Mouse (Mus musculus): ENCODE data around the gene Loxl1. TPM values are rescaled to one million over a fixed set of nuclear protein-coding genes. Genes with fewer than 3 reads are reported as not detected.

Loxl1 gene
- polyA plus RNA-seq (2014; fragmentation: Nextera tagmentation; extraction: Ambion mirVana), result 15.1 and 16.0 TPM in 2 replicates

- Histone ChIP-seq H3K4me1 (ENCODE audit: control insufficient read depth, insufficient read depth, low read length) (peaks cover 53% of the 10 kb centered on the region), H3K4me2 (ENCODE audit: low read depth, severe bottlenecking) (peak within 1 kb of the TSS; percentile 93), H3K4me3 (ENCODE audit: low read depth, low read length) (peak within 1 kb of the TSS; percentile 54), H3K27ac (replicated peaks; ENCODE audit: low read depth, low read length) (peak within 1 kb of the TSS; percentile 81), H3K27me3 (ENCODE audit: control insufficient read depth, insufficient read depth, low read length) (peaks cover 9% of the 10 kb centered on the region), H3K9ac (ENCODE audit: low read length) (peak within 1 kb of the TSS; percentile 72), H3K36me3 (ENCODE audit: control insufficient read depth, insufficient read depth, low read length) (no peaks in the 10 kb centered on the region), H3K9me3 (ENCODE audit: control insufficient read depth, low read length) (no peaks in the 10 kb centered on the region; the same call in 1 of the 2 replicates)
- WGBS, result under 1% methylated on average over 21 of the region's 21 CpGs
- DNase-seq (ENCODE audit: low spot score) (peak; percentile 82), ATAC-seq (ENCODE audit: insufficient number of reproducible peaks, low FRiP score, low TSS enrichment, low read depth) (peak; percentile 55; the same call in 1 of the 2 replicates)
These were observed at the start of gene Loxl1 for GRCm38 (mm10) chr9:58312944-58313359. Gene Loxl1 (minus strand): TSS chr9:58313186.

DNA sequence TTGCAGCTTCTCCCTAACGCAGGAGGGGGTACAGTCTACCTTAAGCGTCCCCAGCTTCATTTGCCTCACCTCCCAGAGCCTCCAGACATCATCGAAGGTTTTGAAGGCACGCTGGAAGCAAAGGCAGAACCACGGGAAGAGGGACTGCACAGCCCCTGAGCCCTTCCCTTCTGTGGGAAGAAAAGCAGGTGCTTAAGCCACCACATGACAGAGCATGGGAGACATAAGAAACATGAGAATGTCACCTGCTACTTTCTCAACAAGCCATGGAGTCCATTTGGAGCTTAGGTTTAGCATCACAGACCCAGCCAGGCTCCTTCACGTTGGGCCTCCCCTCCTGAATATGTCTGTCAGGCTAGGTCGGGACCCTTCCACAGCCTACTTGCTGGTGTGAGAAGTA, 49.0 kb upstream of the Loxl1 start:
- WGBS, result 81% methylated on average over 7 of the region's 7 CpGs
- no peak overlapping the region for H3K4me3 ChIP-seq (ENCODE audit: low read depth, low read length)
- no peak overlapping the region for H3K4me2 ChIP-seq (ENCODE audit: low read depth, severe bottlenecking)
- H3K36me3 ChIP-seq (ENCODE audit: control insufficient read depth, insufficient read depth, low read length), result no peaks in the 10 kb centered on the region
- H3K4me1 ChIP-seq (ENCODE audit: control insufficient read depth, insufficient read depth, low read length), result no peaks in the 10 kb centered on the region
- no peak for ATAC-seq (ENCODE audit: insufficient number of reproducible peaks, low FRiP score, low TSS enrichment, low read depth)
- H3K27me3 ChIP-seq (ENCODE audit: control insufficient read depth, insufficient read depth, low read length), result no peaks in the 10 kb centered on the region
- no peak for DNase-seq (ENCODE audit: low spot score)
- H3K9ac ChIP-seq (ENCODE audit: low read length), result no peak overlapping the region
- H3K27ac ChIP-seq (replicated peaks; ENCODE audit: low read depth, low read length), result no peak overlapping the region
- no peaks in the 10 kb centered on the region for H3K9me3 ChIP-seq (ENCODE audit: control insufficient read depth, low read length)

- no peaks in the 10 kb centered on the region for H3K27me3 ChIP-seq (ENCODE audit: control insufficient read depth, insufficient read depth, low read length)
- no peaks in the 10 kb centered on the region for H3K9me3 ChIP-seq (ENCODE audit: control insufficient read depth, low read length)
- H3K9ac ChIP-seq (ENCODE audit: low read length), result no peak overlapping the region
- ATAC-seq (ENCODE audit: insufficient number of reproducible peaks, low FRiP score, low TSS enrichment, low read depth), result no peak
- 86% methylated on average over 1 of the region's 1 CpGs for WGBS
- no peaks in the 10 kb centered on the region for H3K36me3 ChIP-seq (ENCODE audit: control insufficient read depth, insufficient read depth, low read length)
- no peak overlapping the region for H3K27ac ChIP-seq (replicated peaks; ENCODE audit: low read depth, low read length)
- no peak for DNase-seq (ENCODE audit: low spot score)
- no peak overlapping the region for H3K4me2 ChIP-seq (ENCODE audit: low read depth, severe bottlenecking)
- H3K4me1 ChIP-seq (ENCODE audit: control insufficient read depth, insufficient read depth, low read length), result no peaks in the 10 kb centered on the region
- H3K4me3 ChIP-seq (ENCODE audit: low read depth, low read length), result no peak overlapping the region
These were observed 48.4 kb upstream of the Loxl1 start for GRCm38 (mm10) chr9:58361373-58361772.

GRCm38 (mm10) chr9:58355262-58356050, 42.5 kb upstream of the Loxl1 start:
- H3K4me1 ChIP-seq (ENCODE audit: control insufficient read depth, insufficient read depth, low read length), result no peaks in the 10 kb centered on the region
- H3K4me2 ChIP-seq (ENCODE audit: low read depth, severe bottlenecking), result no peak overlapping the region
- H3K9me3 ChIP-seq (ENCODE audit: control insufficient read depth, low read length), result no peaks in the 10 kb centered on the region
- 31% methylated on average over 6 of the region's 6 CpGs for WGBS
- H3K9ac ChIP-seq (ENCODE audit: low read length), result no peak overlapping the region
- ATAC-seq (ENCODE audit: insufficient number of reproducible peaks, low FRiP score, low TSS enrichment, low read depth) (no peak), DNase-seq (ENCODE audit: low spot score) (no peak)
- no peaks in the 10 kb centered on the region for H3K36me3 ChIP-seq (ENCODE audit: control insufficient read depth, insufficient read depth, low read length)
- no peak overlapping the region for H3K27ac ChIP-seq (replicated peaks; ENCODE audit: low read depth, low read length)
- H3K4me3 ChIP-seq (ENCODE audit: low read depth, low read length), result no peak overlapping the region
- no peaks in the 10 kb centered on the region for H3K27me3 ChIP-seq (ENCODE audit: control insufficient read depth, insufficient read depth, low read length)

GRCm38 (mm10) chr9:58354701-58355100, 41.7 kb upstream of the Loxl1 start:
- no peak overlapping the region for H3K9ac ChIP-seq (ENCODE audit: low read length)
- H3K27me3 ChIP-seq (ENCODE audit: control insufficient read depth, insufficient read depth, low read length), result no peaks in the 10 kb centered on the region
- H3K4me1 ChIP-seq (ENCODE audit: control insufficient read depth, insufficient read depth, low read length), result no peaks in the 10 kb centered on the region
- H3K4me3 ChIP-seq (ENCODE audit: low read depth, low read length), result no peak overlapping the region
- no peak for DNase-seq (ENCODE audit: low spot score)
- H3K36me3 ChIP-seq (ENCODE audit: control insufficient read depth, insufficient read depth, low read length), result no peaks in the 10 kb centered on the region
- ATAC-seq (ENCODE audit: insufficient number of reproducible peaks, low FRiP score, low TSS enrichment, low read depth), result no peak
- no peak overlapping the region for H3K27ac ChIP-seq (replicated peaks; ENCODE audit: low read depth, low read length)
- no peak overlapping the region for H3K4me2 ChIP-seq (ENCODE audit: low read depth, severe bottlenecking)
- 83% methylated on average over 6 of the region's 6 CpGs for WGBS
- H3K9me3 ChIP-seq (ENCODE audit: control insufficient read depth, low read length), result no peaks in the 10 kb centered on the region

DNA sequence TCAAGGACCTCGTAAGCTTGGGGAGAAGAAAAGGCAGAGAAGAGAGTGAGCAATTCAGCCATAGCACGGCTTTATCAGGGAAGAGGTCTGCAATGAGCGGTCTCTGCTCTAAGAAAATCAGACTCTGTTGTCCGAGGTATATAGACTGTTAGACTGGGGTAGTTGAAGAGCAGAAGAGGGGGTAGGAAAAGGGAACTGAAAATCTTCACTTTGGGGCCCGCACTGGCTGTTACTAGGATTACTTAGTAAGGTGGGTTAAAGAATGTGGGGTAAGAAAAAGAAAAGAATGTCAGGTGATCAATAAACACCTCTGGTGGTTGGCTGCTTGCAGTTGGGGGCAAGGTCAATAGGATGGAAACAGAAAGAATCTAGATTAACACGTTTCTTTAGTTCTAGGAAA, 40.2 kb upstream of the Loxl1 start:
- Histone ChIP-seq H3K27ac (replicated peaks; ENCODE audit: low read depth, low read length) (no peak overlapping the region), H3K9ac (ENCODE audit: low read length) (no peak overlapping the region), H3K27me3 (ENCODE audit: control insufficient read depth, insufficient read depth, low read length) (no peaks in the 10 kb centered on the region), H3K9me3 (ENCODE audit: control insufficient read depth, low read length) (no peaks in the 10 kb centered on the region), H3K36me3 (ENCODE audit: control insufficient read depth, insufficient read depth, low read length) (no peaks in the 10 kb centered on the region), H3K4me2 (ENCODE audit: low read depth, severe bottlenecking) (no peak overlapping the region), H3K4me3 (ENCODE audit: low read depth, low read length) (no peak overlapping the region), H3K4me1 (ENCODE audit: control insufficient read depth, insufficient read depth, low read length) (no peaks in the 10 kb centered on the region)
- ATAC-seq (ENCODE audit: insufficient number of reproducible peaks, low FRiP score, low TSS enrichment, low read depth) (no peak), DNase-seq (ENCODE audit: low spot score) (no peak)
- 80% methylated on average over 6 of the region's 6 CpGs for WGBS

GRCm38 (mm10) chr9:58347795-58348194, 34.8 kb upstream of the Loxl1 start:
- no peak for ATAC-seq (ENCODE audit: insufficient number of reproducible peaks, low FRiP score, low TSS enrichment, low read depth)
- no peak overlapping the region for H3K9ac ChIP-seq (ENCODE audit: low read length)
- WGBS, result 88% methylated on average over 6 of the region's 6 CpGs
- H3K36me3 ChIP-seq (ENCODE audit: control insufficient read depth, insufficient read depth, low read length), result no peaks in the 10 kb centered on the region
- no peak overlapping the region for H3K27ac ChIP-seq (replicated peaks; ENCODE audit: low read depth, low read length)
- H3K4me2 ChIP-seq (ENCODE audit: low read depth, severe bottlenecking), result no peak overlapping the region
- H3K9me3 ChIP-seq (ENCODE audit: control insufficient read depth, low read length), result no peaks in the 10 kb centered on the region
- peaks cover 3% of the 10 kb centered on the region; the same call in 1 of the 2 replicates for H3K4me1 ChIP-seq (ENCODE audit: control insufficient read depth, insufficient read depth, low read length)
- DNase-seq (ENCODE audit: low spot score), result no peak
- no peaks in the 10 kb centered on the region for H3K27me3 ChIP-seq (ENCODE audit: control insufficient read depth, insufficient read depth, low read length)
- no peak overlapping the region for H3K4me3 ChIP-seq (ENCODE audit: low read depth, low read length)

DNA sequence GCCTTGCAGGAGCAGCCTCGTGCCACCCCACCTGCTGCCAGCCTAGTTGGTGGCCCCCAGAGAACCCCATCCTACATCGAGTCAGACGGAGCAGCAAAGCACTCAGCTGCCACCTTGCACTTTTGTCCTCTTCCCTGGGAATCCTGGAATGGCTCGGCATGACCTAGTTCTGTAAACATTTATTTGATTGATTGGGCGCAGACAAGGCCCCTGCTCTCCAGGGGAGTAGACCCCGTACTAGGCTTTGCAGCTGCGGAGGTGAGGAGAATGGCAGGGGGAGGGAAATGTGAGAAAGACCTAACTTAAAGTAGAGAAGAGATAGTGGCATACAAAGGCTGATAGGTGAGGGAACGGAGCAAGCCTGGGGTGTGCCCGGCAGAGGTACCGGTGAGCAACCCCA, 33.5 kb upstream of the Loxl1 start:
- Histone ChIP-seq H3K9me3 (ENCODE audit: control insufficient read depth, low read length) (no peaks in the 10 kb centered on the region), H3K4me1 (ENCODE audit: control insufficient read depth, insufficient read depth, low read length) (peaks cover 3% of the 10 kb centered on the region; the same call in 1 of the 2 replicates), H3K27ac (replicated peaks; ENCODE audit: low read depth, low read length) (no peak overlapping the region), H3K27me3 (ENCODE audit: control insufficient read depth, insufficient read depth, low read length) (no peaks in the 10 kb centered on the region), H3K4me3 (ENCODE audit: low read depth, low read length) (no peak overlapping the region), H3K4me2 (ENCODE audit: low read depth, severe bottlenecking) (no peak overlapping the region), H3K36me3 (ENCODE audit: control insufficient read depth, insufficient read depth, low read length) (no peaks in the 10 kb centered on the region), H3K9ac (ENCODE audit: low read length) (no peak overlapping the region)
- 32% methylated on average over 10 of the region's 10 CpGs for WGBS
- ATAC-seq (ENCODE audit: insufficient number of reproducible peaks, low FRiP score, low TSS enrichment, low read depth) (no peak), DNase-seq (ENCODE audit: low spot score) (peak; percentile 69)

All from limb, embryonic 11.5 days (tissue).